Mouse (Mus musculus): ENCODE measurements around the gene Mertk.

GRCm38 (mm10) chr2:128699201-128699885 is 587 bp downstream of the Mertk start:
- TF ChIP-seq GATA1 (IDR thresholded peaks at IDR 0.05; ENCODE audit: borderline replicate concordance, low read length) (no peak), FLI1 (IDR thresholded peaks at IDR 0.05; ENCODE audit: low read length) (no peak)

All from megakaryocyte, embryonic 14.5 days (primary cell).